Mouse (Mus musculus): Measurements from ENCODE around the gene Lpp.

Lpp gene

DNA sequence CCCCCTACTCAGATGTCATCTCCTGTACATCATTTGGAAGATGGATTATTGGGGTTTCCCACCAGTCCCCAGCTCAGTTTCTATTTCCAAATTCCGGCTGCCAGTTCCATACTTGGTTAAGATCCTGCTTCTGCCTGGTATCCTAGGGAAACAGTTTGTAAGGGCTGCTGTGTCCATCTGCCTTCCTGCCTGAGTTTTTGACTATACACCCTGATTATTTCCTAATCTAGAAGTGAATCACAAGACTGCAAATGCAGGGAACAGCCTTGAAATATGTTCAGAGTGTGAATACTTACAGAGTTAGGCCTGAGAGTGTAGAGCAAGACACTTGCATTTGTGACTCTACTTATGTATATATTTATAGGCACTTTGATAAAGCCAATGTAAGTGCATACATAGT is 429.6 kb downstream of the Lpp start:
- CTCF ChIA-PET = no interaction called here
- POLR2A ChIA-PET = no interaction called here

DNA sequence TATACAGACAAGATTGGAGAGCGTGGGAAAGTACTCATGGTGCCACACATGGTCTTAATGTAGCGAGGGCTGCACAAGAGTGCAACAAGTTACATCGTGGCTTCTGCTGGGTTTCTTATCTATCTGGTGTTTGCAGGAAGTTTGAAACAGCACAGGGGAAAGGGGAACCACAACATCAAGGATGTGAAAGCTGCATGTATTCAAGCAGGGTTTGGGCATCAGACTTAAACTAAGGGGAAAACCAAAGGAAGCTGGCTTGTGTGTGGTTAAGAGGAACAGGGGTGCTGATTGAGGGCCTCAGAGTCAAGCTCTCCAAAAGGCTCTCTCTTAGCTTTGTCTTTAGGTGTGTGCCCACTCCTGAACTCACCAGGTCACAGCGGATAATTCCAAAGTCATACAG is 433.1 kb downstream of the Lpp start:
- CTCF ChIA-PET = interaction anchor here in 1 of 4 experiments (0.5 kb wide), 1 partner anchor 838 kb away, joined by 4 read pairs; the partner anchor contains the start of gene Gm37419
- POLR2A ChIA-PET = no interaction called here

DNA sequence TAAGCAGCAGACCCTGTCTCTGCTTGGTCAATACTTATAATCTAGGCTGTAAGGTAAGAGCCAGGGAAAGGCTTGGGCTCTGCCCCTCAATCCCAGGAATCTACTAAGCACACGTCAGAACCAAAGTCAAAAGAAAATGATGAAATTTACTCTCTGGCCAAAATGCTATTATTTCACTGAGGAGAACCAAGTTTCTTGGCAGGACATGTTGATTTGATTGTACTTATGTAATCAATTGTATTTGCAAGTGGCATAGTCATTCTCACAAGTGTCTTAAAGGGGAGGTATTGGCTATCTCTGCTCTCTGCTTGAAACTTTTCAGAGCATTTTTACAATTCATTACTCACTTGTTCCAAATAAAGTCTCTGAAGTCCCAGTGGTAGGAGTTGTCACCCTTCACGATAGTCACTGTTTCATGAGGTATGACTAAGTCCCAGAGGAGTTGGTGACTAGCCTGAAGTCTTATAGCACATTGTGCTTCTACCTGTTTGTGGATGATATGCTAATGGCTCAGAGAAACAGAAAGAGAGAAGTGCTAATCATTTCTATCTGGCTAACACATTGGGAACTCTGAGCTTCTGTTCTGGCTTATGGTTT is 435.0 kb downstream of the Lpp start:
- ChIA-PET POLR2A (no interaction called here), CTCF (no interaction called here)

DNA sequence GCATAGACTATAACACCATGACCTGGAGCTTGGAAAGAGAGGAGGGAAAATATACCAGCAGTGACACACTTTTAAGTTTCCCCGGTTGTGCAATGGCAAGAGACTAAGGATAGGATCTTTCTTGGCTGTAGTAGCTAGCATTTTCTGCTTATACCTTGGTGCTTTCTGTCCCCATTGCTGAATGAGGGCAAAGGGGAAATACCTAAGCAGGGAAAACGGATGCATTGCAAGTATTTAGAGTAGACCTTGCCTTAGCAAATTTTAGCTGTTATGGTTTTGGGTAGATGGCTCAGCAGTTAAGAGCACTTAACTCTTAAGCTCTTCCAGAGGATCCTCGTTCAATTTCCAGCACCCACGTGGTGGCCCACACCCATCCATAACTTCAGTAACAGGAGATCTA is 436.6 kb downstream of the Lpp start:
- ChIA-PET POLR2A (no interaction called here), CTCF (no interaction called here)

DNA sequence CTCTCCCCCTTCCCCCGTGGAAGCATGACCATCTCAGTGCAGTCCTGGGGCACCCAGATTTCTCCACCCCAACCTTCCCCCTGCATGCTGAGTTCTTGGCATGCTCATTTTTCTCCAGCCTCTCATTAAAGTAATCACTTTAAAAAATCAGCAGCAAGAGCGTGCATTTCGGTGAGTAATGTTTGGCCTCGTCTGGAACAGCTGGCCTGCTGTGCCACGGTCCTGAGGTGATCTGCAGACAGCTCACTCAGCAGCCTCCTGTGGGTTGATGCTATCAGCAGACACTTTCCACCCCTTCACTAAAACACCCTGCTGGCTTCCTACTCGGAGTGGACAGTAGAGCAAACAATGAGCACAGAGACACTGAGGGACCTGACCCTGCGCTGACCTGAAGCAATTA is 437.6 kb downstream of the Lpp start:
- POLR2A ChIA-PET = no interaction called here
- CTCF ChIA-PET = interaction anchor here in 1 of 4 experiments (0.6 kb wide), 1 partner anchor 1089 kb away, joined by 4 read pairs; no protein-coding TSS in a partner anchor

DNA sequence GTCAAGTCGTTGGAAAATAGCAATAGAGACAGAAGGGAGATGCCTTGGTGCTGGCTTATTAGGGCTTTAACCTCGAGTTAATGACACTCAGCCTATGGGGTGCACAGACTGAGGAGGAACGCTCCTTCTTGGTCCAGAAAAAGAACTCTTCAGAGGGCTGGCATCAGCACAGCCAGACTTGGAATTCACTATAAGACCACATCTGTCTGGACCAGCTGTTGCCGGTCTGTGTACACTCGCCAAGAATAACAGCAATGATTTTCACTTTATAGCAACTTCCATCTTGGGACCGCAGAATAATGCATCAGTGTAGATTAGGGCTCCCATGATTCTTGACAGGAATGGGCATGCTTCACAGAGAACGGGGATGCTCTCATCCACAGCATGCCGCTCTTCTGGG is 439.9 kb downstream of the Lpp start:
- CTCF ChIA-PET = no interaction called here
- POLR2A ChIA-PET = interaction anchor here in 2 of 4 experiments (0.6 to 1.1 kb wide), 3 partner anchors 17 to 845 kb away, joined by 3 to 4 read pairs (median 3); partner anchors contain the start of gene Gm37419 (in 1 of the 2)

DNA sequence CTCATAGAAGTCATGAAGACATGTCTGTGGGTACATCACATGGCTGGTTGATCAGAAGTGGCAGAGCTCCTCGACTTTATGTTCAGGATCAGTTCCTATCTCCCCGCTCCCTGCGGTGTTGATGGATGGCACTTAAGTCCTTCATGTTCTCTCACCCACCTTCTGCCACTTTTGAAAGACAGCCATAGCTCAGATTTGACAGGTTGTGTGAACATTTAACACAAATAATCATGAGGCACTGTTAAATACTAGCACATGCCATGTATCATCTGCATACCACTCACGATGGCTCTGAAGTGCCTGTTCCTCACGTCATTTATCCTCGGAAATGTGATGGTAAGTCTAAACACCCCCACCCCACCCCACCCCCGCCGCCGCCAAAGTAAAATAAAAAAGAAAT is 441.2 kb downstream of the Lpp start:
- ChIA-PET POLR2A (interaction anchor here in 1 of 4 experiments (1.1 kb wide), 1 partner anchor 224 kb away, joined by 3 read pairs; no protein-coding TSS in a partner anchor), CTCF (no interaction called here)

DNA sequence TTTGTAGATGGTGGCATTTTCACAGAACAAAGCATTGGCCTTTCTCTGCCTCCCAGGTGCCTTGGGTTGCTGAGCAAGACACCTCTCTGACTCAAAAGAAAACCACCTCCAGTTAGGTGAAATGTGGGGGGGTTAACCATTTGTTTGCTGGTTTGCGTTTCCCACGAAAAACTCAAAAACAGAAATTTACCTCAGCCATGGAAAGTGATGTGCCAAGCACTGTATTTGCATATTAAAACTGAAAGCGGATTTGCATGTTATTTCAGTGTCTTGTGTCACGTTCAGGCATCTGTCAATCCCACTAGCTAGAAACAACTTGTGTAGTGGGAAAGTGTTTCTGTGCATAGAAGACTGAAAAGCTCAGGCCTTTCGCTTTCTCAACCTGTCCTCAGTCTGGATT is 443.2 kb downstream of the Lpp start:
- ChIA-PET CTCF (interaction anchor here in 1 of 4 experiments (0.6 kb wide), 1 partner anchor 253 kb away, joined by 3 read pairs; no protein-coding TSS in a partner anchor), POLR2A (interaction anchor here in 1 of 4 experiments (1.0 kb wide), 1 partner anchor 202 kb away, joined by 3 read pairs; no protein-coding TSS in a partner anchor)

DNA sequence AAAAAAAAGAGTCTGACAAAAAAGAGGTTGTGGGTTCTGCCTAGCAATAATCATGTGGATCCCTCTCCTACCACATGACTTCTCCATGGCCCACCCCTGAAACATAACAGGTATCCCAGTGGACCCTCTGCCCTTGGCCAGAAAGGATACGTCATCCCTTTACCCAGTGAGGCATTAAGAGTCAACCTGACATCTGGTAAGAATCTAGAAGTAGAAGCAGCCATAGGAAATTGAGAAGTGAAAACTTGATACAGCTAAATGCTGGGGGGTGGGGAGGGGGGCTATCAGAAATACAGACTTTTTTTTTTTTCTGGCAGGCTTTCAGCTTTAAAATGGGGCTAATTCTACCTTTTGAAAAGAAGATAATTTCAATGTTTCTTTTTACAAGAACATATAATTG is 445.7 kb downstream of the Lpp start:
- POLR2A ChIA-PET = no interaction called here

DNA sequence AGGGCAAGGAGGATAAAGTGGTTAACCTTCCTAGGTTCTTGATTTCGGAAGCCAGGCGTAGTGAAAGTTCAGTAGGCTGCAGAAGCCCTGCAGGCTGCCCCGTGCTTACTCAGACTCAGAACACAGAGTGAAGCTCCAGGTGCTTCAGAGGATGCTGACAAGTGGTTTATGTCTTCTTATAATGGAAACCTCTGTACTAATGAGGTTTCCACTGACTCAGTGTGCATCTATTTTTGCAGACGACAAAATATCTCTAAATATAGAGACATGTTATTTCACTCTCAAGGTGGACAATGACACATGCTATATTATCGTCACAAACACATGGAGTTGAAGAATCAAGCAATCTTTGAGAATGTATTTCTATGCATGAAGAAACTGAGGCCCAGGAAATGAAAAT is 446.8 kb downstream of the Lpp start:
- ChIA-PET CTCF (no interaction called here), POLR2A (no interaction called here)

More for the DNA sequence above, 445.7 kb downstream of the Lpp start:
- CTCF ChIA-PET = no interaction called here

DNA sequence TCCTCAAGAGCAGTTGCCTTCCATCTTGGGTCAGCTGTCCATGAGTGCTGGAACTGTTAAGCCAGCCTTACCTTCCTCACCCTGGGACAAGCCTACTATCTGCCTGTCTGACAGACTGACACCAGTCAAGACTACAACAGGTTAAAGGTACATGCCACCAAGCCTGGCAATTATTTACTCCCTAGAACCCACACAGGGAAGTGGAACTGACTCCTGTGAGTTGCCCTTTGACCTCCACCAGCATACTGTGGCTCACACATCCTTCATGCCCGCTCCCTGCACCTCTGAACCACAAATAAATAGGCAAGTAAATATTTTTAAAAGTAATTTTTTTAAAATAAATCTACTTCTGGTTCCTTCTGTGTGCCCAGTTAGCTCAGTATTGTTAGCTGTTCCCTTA is 452.8 kb downstream of the Lpp start:
- POLR2A ChIA-PET = no interaction called here
- CTCF ChIA-PET = no interaction called here

DNA sequence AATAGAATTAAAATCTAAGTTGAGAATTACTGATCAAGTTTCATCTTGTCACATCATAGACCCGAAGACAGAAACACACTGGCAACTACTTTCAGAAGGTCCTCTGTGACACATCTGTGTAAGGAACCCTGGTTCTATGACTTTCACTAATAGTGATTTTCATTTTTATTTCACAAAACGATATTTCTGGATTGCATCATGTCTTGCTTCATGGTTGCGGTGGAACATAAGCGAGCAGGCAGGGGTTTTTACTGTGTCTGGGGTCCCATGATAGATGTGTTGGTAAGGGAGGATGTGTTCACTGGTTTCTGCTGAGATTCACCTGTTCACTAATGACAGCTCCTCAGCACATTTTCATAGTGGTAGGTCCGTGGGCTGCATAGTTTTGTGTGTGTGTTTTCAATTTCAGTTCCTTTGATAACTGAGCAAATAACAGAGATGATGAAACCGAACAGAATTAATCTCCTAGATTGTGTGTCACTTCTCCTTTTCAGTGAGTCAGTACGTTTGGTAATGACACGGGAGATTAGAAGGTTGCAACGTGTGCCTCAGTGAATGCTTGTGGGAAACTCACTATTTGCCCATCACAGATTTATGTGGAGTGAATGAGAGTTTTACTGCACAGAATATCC is 466.3 kb downstream of the Lpp start:
- POLR2A ChIA-PET = no interaction called here
- CTCF ChIA-PET = no interaction called here

DNA sequence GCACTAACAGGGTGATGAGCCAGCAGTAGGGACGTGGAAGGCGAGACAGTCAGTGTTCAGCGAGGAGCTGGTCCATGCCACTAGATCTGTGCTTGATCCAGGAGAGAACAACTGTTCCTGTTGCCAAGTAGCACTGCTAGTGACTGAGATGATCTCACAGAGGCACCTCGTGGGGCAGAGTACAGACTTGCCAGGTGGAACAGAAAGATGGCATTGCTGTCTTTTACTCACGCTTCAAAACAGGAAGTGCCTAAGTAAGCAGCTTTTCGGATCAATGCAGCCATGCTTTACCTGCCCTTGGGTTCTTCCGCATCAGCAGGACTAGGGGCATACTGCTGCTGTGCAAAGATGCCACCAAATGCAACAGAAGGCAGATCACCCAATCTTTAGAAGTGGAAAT is 467.1 kb downstream of the Lpp start:
- ChIA-PET CTCF (no interaction called here), POLR2A (no interaction called here)

DNA sequence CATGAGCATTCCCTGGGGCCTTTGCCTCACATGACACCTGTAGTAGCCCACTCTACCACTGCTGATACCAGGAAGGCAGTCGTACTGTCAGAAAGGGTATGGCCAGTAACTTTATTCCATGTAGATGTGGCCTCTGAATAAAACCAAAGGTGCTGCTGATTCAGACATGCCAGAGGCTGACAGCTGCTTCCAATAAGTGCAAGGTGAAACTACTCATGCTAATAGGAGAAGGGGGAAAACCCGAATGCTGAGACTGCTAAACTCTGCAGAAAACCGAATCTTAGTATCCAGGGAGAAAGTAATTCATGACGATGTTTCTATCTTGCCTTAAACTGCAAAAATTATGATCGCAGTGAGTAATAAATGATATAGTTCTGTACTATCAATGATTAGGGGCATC is 468.1 kb downstream of the Lpp start:
- CTCF ChIA-PET = no interaction called here

DNA sequence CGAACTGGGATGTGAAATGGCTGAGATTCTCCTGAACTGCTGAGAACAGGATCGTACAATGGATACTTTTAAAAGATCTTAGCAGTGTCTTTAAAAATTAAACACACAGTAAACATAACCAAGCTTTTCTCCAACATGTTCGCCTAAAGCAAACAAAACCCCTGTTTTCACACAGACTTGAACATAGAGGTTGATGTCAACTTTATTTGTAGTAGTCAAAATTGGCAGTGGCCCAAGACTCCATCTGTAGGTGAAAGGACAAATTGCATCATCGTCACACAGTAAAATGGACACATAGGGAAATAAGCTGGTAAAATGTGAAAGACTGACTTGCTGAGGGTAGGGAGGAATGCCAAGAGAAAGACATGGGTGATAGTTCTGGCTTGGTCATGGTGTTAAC is 480.9 kb downstream of the Lpp start:
- ChIA-PET POLR2A (interaction anchor here in 1 of 4 experiments (0.9 kb wide), 1 partner anchor 17 kb away, joined by 4 read pairs; no protein-coding TSS in a partner anchor), CTCF (interaction anchor here (0.6 kb wide), 5 partner anchors 9 to 893 kb away, joined by 3 to 4 read pairs (median 3); no protein-coding TSS in a partner anchor)

More for the DNA sequence above, 468.1 kb downstream of the Lpp start:
- POLR2A ChIA-PET = interaction anchor here in 1 of 4 experiments (0.7 kb wide), 1 partner anchor 180 kb away, joined by 3 read pairs; no protein-coding TSS in a partner anchor

DNA sequence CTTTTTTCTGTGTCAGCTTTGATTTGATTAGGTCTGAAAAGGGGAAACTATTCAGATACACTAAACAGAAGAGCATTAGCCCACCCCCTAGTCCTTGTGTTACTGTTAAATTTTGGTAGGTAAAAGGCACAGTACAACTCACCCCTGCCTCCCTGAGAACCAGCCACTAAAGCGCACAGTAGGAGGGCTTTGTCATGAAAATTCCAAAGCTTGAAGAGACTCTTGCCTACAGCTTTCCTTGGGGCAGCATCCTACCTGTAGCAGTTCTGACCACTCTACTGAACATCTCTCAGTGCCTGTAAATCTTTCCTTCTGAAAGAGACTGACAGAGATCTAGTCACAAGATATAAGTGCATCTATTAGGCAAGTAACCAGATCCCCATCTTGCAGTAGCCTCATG is 482.4 kb downstream of the Lpp start:
- CTCF ChIA-PET = interaction anchor here in 1 of 4 experiments (1.1 kb wide), 1 partner anchor 893 kb away, joined by 4 read pairs; no protein-coding TSS in a partner anchor

DNA sequence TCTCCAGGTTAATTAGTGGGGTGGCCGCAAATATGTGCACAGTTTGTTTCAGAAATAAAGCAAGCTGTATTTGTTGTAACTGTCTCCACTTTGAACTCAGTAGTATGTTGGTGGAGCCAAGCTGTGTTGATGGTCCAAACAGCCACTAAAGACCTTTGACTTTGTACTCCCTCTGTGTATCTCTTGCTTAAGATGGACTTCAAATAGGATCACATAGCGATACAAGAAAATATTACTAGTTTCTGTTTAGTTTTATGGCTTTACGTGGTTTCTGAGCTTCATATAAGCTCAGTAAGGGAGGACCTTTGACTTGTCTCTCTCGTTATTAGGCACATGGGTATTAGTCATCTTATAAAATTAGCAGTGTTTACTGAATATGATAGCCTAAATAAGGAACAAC is 485.7 kb downstream of the Lpp start:
- CTCF ChIA-PET = no interaction called here
- POLR2A ChIA-PET = no interaction called here

More for the DNA sequence above, 482.4 kb downstream of the Lpp start:
- POLR2A ChIA-PET = interaction anchor here in 3 of 4 experiments (0.6 to 1.3 kb wide), 10 partner anchors 26 to 922 kb away, joined by 3 to 6 read pairs (median 3); partner anchors contain the start of genes Bcl6 (in 2 of the 3) and Gm37419 (in 1 of the 3)

DNA sequence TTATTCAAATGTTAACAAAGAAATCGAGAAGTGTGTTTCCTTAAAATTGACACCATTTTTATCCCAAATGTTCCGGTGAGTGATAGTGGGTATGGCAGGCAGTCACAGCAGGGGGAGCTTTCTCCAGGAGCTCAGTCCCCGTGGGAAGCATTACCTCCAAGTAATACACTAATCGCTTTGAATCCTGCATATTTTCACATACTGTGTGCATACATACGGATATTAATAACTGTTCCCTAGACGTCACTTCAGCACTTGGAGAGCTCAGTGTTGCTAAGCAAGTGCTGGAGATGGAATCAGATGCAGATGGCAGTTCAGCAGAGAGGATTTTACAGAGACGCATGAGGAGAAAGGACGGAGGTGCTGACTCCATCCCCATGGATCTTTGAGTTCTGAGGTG is 487.4 kb downstream of the Lpp start:
- ChIA-PET POLR2A (interaction anchor here in 1 of 4 experiments (0.5 kb wide), 1 partner anchor 94 kb away, joined by 7 read pairs; no protein-coding TSS in a partner anchor), CTCF (no interaction called here)

DNA sequence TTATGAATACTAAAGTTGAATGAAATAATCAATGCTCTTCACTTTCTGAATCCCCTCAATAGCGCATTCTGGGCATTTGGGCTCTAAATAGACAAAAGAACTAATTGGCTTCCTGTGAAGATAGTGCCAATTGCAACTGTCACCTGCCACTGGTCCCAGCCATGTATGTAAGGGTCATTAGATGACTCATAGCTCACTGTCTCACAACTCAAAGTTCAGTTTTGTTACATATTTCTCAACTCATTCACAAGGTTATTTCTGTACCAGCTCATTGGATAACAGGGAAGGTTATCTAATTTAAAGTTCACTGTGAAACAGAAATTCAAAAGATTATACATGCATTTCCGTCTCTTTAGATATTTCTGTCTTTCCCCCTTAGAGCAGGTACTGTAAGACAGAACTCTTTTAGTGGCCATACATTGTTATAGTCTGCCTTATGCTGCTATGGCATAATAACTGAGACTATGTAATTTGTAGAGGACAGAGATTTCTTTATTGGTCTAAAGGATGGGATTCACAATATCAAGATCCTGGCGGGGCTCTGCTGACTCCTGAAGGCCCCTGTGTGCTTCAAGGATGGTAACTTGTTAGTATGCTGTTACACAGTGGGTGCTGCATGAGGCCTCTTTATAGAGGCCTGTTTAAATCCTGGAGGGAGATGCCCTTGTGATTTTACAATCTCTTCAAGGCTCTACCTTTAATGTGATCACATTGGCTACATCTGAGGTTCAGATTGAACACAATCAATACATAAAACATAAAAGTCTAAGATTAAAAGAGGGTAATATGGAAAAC is 488.9 kb downstream of the Lpp start:
- CTCF ChIA-PET = interaction anchor here in 1 of 4 experiments (0.6 kb wide), 1 partner anchor 585 kb away, joined by 6 read pairs; no protein-coding TSS in a partner anchor

DNA sequence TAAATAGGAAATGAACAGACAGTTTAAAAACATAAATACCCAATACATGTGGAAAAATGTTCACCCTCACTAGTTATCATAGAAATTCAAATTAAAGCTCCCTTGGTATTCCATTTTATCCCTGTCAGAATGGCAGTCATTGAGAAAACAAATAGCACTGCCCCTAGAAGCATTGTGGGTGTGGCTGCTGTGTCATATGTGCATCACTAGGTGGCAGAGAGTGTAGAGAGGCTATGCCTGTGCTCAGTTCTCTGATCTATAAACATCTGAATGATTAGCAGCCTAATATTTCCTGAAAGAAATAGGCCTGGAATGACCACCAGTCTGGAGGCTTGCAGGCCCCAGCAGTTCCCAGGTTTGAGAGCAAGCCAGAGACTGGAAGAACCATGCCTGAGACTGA is 490.7 kb downstream of the Lpp start:
- CTCF ChIA-PET = interaction anchor here in 3 of 4 experiments (0.6 to 0.7 kb wide), 3 partner anchors 88 to 861 kb away, joined by 3 read pairs; no protein-coding TSS in a partner anchor
- POLR2A ChIA-PET = no interaction called here

More for the DNA sequence above, 488.9 kb downstream of the Lpp start:
- POLR2A ChIA-PET = no interaction called here

Data from embryonic stem cell, embryonic (primary cell).